Mouse (Mus musculus) megakaryocyte, embryonic 14.5 days (primary cell): ENCODE results near the gene Kansl3. TPM values are rescaled to one million over a fixed set of nuclear protein-coding genes. Genes with fewer than 3 reads are reported as not detected.

Experiments used
- H3K27me3 ChIP-seq: replicated peaks from 2 replicates; pipeline ENCODE3; 2012; ENCODE audit warnings: inconsistent platforms
- H3K36me3 ChIP-seq: replicated peaks from 2 replicates; pipeline ENCODE3; 2012; ENCODE audit warnings: low read length, inconsistent platforms, mixed read lengths
- H3K4me1 ChIP-seq: 2 replicates; pipeline ENCODE4 v1.6.1; 2012; ENCODE audit warnings: inconsistent platforms
- H3K4me3 ChIP-seq: replicated peaks from 2 replicates; pipeline ENCODE3; 2012; ENCODE audit warnings: moderate library complexity, mild to moderate bottlenecking, inconsistent platforms
- H3K9me3 ChIP-seq: 2 replicates; pipeline ENCODE4 v1.6.1; 2012; ENCODE audit warnings: inconsistent platforms
- FLI1 ChIP-seq: IDR thresholded peaks from 2 replicates; pipeline ENCODE4 v1.6.1; 2012; ENCODE audit warnings: low read length, inconsistent platforms, mixed read lengths
- GATA1 ChIP-seq: IDR thresholded peaks from 3 replicates; pipeline ENCODE4 v1.6.1; 2012; ENCODE audit warnings: mixed read lengths, low read length, inconsistent platforms, borderline replicate concordance
- polyA plus RNA-seq: library from polyadenylated mRNA; stranded (reverse); fragments of >175 nt; gene quantifications from 2 replicates; pipeline ENCODE4 v1.2.3, GENCODE M21; 2012; ENCODE audit warnings: low replicate concordance; ENCODE audit not compliant: insufficient read depth

Kansl3 gene
- polyA plus RNA-seq, 1 experiment = 5.8 TPM

GRCm38 (mm10) chr1:36294402-36294801 is 74.6 kb downstream of the Kansl3 start:
- no peak for TF ChIP-seq FLI1
- no peak for TF ChIP-seq GATA1
- Histone ChIP-seq H3K27me3 (peaks cover 80% of the 10 kb centered on the region), H3K36me3 (no peaks in the 10 kb centered on the region), H3K4me3 (no peak overlapping the region), H3K9me3 (peaks cover 27% of the 10 kb centered on the region), H3K4me1 (peaks cover 25% of the 10 kb centered on the region)

GRCm38 (mm10) chr1:36293470-36293869 is 75.5 kb downstream of the Kansl3 start:
- H3K27me3 ChIP-seq = peaks cover 76% of the 10 kb centered on the region
- TF ChIP-seq FLI1 = no peak
- no peak for TF ChIP-seq GATA1
- H3K9me3 ChIP-seq = peaks cover 27% of the 10 kb centered on the region
- H3K36me3 ChIP-seq = no peaks in the 10 kb centered on the region
- no peak overlapping the region for H3K4me3 ChIP-seq
- peaks cover 25% of the 10 kb centered on the region for H3K4me1 ChIP-seq

Other genes starting within 250 kb of the Kansl3 start
- 3.3 and 3.4 TPM in 2 replicates for gene Uggt1, start 124.5 kb downstream of the Kansl3 start, polyA plus RNA-seq
- 10.2 and 15.0 TPM in 2 replicates for gene Neurl3, start 94.5 kb downstream of the Kansl3 start, polyA plus RNA-seq
- gene Arid5a, start 61.4 kb downstream of the Kansl3 start, polyA plus RNA-seq = 4.4 and 17.4 TPM in 2 replicates
- gene Fer1l5, start 3.1 kb upstream of the Kansl3 start, polyA plus RNA-seq = not detected in 2 replicates
- 1.1 and 6.7 TPM in 2 replicates for gene Lman2l, start 76.1 kb upstream of the Kansl3 start, polyA plus RNA-seq
- 7.7 and 8.4 TPM in 2 replicates for gene Cnnm4, start 102.4 kb upstream of the Kansl3 start, polyA plus RNA-seq
- gene Cnnm3, start 142.7 kb upstream of the Kansl3 start, polyA plus RNA-seq = 9.6 and 10.5 TPM in 2 replicates
- 2.7 and 5.6 TPM in 2 replicates for gene Ankrd23, start 167.7 kb upstream of the Kansl3 start, polyA plus RNA-seq
- gene Gm42417, start 170.2 kb upstream of the Kansl3 start, polyA plus RNA-seq = not detected in 2 replicates
- gene Ankrd39, start 178.3 kb upstream of the Kansl3 start, polyA plus RNA-seq = 7.9 and 10.2 TPM in 2 replicates
- gene Sema4c, start 189.2 kb upstream of the Kansl3 start, polyA plus RNA-seq = 1.3 TPM in 1 of 2 replicates, not detected in the other